Mouse (Mus musculus): Measurements from ENCODE around the gene Zbtb32.

The Zbtb32 gene

GRCm38 (mm10) chr7:30599933-30600353 is 1.2 kb upstream of the Zbtb32 start:
- DNase-seq: peak; percentile 96

DNA sequence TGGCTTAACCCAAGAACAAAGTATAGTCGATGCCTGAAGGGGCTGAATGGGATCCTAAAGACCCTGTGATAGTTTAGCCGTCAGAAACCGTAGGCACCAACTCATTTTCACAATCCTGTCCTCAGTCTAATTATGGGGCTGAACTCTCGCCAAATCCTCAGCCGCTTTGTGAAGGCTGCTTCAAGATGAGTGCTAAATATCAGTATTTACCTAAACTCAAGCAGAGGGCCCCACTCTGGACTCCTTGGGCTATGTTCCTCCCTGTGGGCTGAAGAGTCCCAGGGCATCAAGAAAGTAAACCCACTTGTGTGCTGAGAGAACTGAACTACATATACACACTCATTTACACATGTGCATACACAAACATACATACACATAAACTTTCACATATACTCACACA is 1.9 kb downstream of the Zbtb32 start:
- DNase-seq: no peak

GRCm38 (mm10) chr7:30596093-30596492 is 2.6 kb downstream of the Zbtb32 start:
- DNase-seq: no peak

DNA sequence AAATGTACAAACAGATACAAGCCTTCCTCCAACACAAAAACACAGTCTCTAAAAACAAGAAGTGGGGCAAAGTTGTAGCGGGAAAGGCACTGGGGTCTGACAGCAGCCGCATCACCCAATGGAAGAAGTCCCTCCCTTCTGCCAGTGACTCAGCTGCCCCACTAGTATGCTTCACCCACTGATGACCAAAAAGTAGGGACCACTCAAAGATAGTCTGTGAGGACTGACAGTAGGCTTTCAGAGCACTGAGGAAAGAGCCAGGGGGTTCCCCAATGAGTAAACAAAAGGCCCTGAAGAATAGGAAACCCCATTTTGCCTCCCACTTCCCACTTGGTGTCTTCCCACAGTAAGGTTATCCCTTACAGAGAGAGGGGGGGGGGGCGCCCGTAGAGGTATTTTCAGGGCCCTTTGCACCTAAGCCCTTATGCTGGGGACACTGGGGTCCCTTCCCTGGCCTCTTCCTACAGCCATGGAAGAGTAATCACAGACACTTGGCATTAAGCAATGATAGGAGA is 4.1 kb downstream of the Zbtb32 start:
- no peak for DNase-seq

DNA sequence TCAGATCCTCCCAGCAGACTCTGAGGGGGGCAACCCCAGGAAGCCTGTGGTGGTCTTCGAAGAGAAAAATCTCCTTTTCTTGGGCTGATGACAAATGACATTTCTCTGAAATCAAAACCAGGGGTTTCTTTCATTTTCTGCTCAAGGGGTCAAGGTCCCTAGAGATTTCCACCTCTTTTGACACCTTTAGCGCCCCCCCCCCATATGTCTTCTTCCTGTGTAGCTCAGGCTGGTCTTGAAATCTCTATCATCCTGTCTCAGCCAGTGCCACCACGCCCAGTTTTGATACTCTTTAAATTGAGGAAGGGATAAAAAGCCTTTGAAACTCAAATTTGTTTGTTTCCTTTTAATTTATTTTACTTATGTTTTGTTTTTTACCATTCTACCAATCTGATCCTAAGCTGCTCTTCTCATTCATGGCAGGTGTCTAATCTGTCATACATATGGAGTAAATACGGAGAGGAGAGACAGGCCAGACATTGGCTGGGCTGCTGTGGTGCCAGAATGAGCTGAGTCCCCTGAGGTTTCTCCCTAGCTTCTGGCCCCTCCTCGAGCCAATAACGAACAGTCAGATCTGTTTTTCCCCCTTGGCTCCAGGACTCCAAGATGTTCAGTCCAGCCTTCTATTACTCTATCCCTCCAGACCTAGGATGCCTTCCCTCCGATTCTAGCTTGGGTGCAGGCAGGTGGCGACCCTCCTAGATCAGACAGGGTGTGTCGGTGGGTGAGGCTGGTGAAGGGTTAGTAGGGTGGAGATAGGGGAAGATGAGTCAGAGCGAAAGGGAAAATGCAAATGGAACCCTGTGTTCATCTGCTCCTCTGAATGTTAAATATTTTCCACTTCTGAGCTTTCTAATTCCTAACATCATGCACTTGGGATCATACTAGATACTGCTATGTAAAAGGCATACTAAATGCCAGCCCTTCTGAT is 4.9 kb downstream of the Zbtb32 start:
- DNase-seq: no peak

- DNase-seq: no peak
These were observed 5.8 kb downstream of the Zbtb32 start for GRCm38 (mm10) chr7:30592772-30593423.

GRCm38 (mm10) chr7:30591605-30591951 is 7.1 kb downstream of the Zbtb32 start:
- DNase-seq: peak; percentile 53

DNA sequence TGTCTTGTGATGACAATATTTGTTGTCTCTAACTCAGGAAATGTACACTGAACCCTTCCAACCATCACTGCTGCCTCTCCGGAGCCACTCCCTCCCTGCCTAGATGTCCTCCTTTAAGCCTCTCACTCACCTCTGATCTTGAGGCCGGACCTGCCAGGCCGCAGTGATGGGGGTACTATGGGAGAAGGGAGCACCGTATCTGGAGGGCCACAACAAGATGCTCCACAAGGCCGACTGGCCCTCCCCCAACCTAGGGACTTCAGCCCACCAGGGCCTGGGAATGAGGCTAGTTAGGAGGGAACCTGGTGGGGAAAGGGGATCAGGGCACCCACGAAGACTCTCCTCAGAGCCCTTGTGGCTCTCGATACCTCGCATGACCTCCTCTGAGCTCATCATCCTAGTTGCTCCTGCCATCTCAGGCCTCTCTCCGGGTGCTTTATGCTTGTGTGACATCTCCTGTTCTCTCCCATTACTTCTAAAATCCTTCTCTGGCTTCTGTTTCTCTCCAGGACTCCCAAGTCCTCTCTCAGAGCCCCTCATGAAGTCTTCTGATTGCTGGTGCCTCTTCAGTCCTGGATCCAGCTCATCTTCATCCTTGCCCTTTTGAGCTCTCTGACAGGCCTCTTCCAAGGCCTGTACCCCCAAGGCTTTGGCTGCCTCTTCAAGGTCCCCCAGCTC is 7.6 kb downstream of the Zbtb32 start:
- no peak for DNase-seq

DNA sequence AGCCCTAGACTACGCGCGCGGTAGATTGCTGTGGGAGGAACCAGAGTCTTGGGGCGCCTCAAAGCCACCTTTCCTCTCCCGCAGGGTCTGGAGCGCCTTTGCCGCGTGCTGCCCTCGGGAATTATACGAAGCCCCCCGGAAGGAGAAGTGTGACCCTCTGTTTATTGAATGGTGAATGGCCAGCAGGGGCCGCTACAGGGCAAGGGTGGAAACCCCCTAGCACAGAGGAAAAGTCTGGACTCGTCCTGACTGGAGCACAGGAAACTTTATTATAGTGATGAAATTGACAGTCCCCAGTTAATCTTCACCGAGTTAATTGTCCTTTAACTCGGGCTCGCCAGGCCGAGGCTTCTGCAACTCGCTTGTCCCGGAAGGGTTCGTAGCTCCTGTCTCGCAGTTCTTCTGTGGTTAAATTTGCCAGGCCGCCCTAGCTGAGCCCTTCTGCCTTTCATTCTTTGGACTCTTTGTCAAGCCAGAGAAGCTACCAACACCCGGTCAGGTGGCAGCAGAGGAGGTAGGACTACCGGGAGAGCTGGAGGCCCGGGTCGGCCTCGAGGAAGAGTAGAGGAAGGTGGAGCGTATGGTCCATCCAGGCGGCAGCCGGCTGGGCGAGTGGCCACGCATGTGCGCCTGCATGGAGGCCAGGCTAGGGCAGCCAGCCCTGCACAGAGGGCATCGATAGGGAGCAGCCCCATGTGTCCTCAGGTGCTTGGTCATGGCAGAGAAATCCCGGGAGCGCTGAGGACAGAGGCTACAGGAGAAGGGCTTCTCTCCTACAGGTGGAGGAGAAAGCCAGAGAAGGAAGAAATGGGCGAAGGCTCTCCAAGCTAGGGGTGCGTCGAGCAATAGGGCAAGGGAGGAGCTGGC is 9.0 kb downstream of the Zbtb32 start:
- peak; percentile 93 for DNase-seq

DNA sequence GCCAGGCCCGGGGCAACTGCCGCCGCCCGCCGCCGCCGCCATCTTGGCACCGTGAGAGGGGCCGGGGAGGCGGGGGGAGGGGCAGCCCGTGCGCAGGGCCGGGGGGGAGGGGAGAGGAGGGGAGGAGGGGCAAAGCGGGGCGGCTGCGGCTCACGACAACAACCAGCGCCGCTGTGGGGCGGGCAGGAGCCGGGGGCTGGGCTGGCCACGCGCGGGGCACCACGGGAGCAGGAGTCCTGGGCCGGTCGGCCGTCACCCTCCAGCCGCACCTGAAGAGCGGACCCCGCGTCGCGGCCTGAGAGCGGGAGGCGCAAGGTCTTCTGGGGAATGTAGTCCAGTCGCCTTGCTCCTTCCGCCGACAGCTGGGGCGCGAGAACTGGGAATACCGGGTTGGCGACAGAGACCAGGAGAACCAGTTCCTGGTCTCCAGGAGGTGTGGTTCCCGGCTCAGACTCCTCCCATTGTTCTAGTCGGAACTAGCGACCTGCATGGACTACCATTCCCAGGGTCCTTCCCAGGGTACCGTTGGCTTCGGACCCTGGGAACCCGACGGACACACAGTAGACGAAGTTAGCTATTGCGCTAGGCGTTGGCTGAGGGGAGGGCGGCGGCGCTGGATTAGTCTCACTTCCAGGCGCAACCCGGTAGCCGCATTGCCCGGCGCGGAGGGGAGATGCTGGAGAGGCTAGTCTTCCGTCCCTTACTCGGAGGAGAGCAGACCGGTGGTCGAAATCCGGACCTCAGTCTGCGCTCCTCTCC is 9.9 kb downstream of the Zbtb32 start, which contains the start of gene Kmt2b:
TSS of gene Kmt2b (minus strand) at position 51 of the 759 bp plus-strand sequence.
- DNase-seq: peak; percentile 98

- peak; percentile 46 for DNase-seq
These were observed 10.7 kb downstream of the Zbtb32 start for GRCm38 (mm10) chr7:30587842-30588667.

GRCm38 (mm10) chr7:30586455-30587020 is 12.2 kb downstream of the Zbtb32 start:
- no peak for DNase-seq

GRCm38 (mm10) chr7:30585170-30585569 is 13.5 kb downstream of the Zbtb32 start:
- DNase-seq: no peak

GRCm38 (mm10) chr7:30584339-30584738 is 14.4 kb downstream of the Zbtb32 start:
- DNase-seq: no peak

DNA sequence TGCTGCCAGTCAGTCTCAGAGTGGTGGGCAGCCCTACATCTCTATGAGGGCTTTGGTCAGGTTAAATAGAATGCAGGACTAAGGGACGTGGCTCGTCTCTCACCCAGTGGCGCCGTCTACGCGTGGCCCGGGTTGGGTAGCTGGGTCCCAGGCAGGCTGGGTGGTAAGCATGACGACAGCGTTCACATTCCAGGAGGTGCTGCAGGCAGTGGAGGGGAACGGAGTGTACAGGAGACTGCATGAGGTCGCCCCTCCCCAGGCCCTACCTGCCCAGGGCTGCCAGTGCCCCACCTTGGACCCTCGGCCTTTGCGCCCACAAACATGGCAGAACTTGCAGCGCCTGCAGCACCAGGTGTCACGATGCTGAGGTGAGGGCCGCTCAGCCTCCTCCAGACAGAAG is 17.2 kb downstream of the Zbtb32 start:
- DNase-seq: no peak

- no peak for DNase-seq
These were observed 18.8 kb downstream of the Zbtb32 start for GRCm38 (mm10) chr7:30579950-30580349.

DNA sequence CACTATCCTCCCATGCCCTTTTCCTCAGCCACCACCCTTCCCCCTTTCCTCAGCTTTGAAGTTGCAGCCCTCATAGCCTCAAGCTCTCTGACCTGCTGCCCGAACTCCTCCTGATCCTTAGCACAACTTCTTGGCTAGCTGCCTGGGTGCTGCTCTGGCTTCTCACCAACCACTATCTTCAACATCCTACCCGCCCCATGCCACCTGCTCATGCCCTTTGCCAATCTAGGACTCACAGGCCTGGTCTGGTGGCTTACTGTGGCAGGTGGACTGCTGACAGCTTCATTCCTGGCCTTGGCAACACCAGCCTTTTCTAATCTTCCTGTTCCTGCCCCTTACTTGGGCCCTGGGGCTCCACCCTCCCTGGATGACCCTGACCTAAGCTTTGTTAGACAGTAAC is 25.7 kb downstream of the Zbtb32 start:
- DNase-seq: no peak

GRCm38 (mm10) chr7:30572389-30572788 is 26.3 kb downstream of the Zbtb32 start:
- DNase-seq: no peak

DNA sequence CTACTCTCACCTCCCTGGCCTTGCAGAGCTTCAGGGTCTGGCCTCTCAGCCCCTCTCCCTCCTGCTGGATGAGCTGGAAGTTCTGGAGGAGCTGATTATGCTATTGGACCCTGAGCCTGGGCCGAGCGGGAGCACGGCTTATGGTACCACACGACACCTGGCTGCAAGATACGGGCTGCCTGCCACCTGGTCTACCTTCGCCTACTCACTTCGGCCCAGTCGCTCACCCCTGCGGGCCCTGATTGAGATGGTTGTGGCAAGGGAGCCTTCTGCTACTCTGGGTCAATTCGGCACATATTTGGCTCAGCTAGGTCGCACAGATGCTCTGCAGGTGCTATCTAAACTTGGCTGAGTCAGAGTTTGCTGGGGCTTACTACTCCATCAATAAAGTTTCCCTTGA is 31.2 kb downstream of the Zbtb32 start:
- DNase-seq: no peak

GRCm38 (mm10) chr7:30566033-30566432 is 32.7 kb downstream of the Zbtb32 start:
- no peak for DNase-seq

Measured in retina, postnatal 1 day (tissue).